Comparison of ENCODE assay signal across 10 mouse cellular contexts in genomic region chr8:34731096-34731999, GRCm38 (mm10).
DNase-seq lines count a peak whose midpoint lies in the region; ATAC-seq lines count a peak whose summit lies in the region.
"Had no signal": no experiment of that assay in that cellular context is flagged by ENCODE, and none has a peak within 500 bp of the region (broad histone marks: within the 10 kb centered on the region; RNA-seq: fewer than 3 reads in every experiment).

No protein-coding gene starts in this region.

- H3K4me3 ChIP-seq in kidney, embryonic 15.5 days (replicated peaks), result no peak overlapping the region
- no peak overlapping the region for H3K4me3 ChIP-seq in hindbrain, embryonic 15.5 days

- H3K9ac ChIP-seq in kidney, embryonic 15.5 days, result no peak overlapping the region
- H3K9ac ChIP-seq in hindbrain, embryonic 15.5 days, result no peak overlapping the region

- H3K4me2 ChIP-seq in kidney, embryonic 15.5 days, result peak overlapping the region; percentile 45
- H3K4me2 ChIP-seq in hindbrain, embryonic 15.5 days, result peak overlapping the region; percentile 41

- H3K27ac ChIP-seq in kidney, embryonic 15.5 days, result no peak overlapping the region
- H3K27ac ChIP-seq in hindbrain, embryonic 15.5 days (replicated peaks), result no peak overlapping the region

- WGBS in kidney, embryonic 15.5 days, result 22% methylated on average over 12 of the region's 12 CpGs
- 27% methylated on average over 12 of the region's 12 CpGs for WGBS in hindbrain, embryonic 15.5 days

- no peaks in the 10 kb centered on the region for H3K27me3 ChIP-seq in kidney, embryonic 15.5 days
- no peaks in the 10 kb centered on the region for H3K27me3 ChIP-seq in hindbrain, embryonic 15.5 days

- no peaks in the 10 kb centered on the region for H3K9me3 ChIP-seq in kidney, embryonic 15.5 days (replicated peaks)
- H3K9me3 ChIP-seq in hindbrain, embryonic 15.5 days, result no peaks in the 10 kb centered on the region

- no peak for ATAC-seq in kidney, embryonic 15.5 days (replicated peaks; ENCODE audit: low FRiP score)
- ATAC-seq in hindbrain, embryonic 15.5 days (ENCODE audit: low FRiP score, low read depth), result no peak
- ATAC-seq in neutrophil, adult 5-6 weeks (ENCODE audit: extremely low read depth, insufficient number of reproducible peaks, low FRiP score, poor library complexity, severe bottlenecking), result 0 out of 2 replicates have a peak, but pooled peaks have one; percentile 8

- peaks cover 13% of the 10 kb centered on the region; the same call in 1 of the 2 replicates for H3K4me1 ChIP-seq in kidney, embryonic 15.5 days
- H3K4me1 ChIP-seq in hindbrain, embryonic 15.5 days (replicated peaks), result 0 out of 2 replicates have a peak, but pooled peaks cover 7% of the 10 kb centered on the region

- no peak for DNase-seq in kidney, postnatal 10 days
- DNase-seq in cerebellum, postnatal 10 days, result peak; percentile 68 to 80
- DNase-seq in lung, postnatal 36 days, result no peak
- no peak for DNase-seq in left cerebral cortex, adult 11 months (ENCODE audit: low spot score)
- no peak for DNase-seq in urinary bladder, postnatal 10 days (ENCODE audit: low spot score)
- DNase-seq: lung, adult 18-20 months; thymus, postnatal 14 days had no signal

- H3K36me3 ChIP-seq in kidney, embryonic 15.5 days, result no peaks in the 10 kb centered on the region
- H3K36me3 ChIP-seq in hindbrain, embryonic 15.5 days, result no peaks in the 10 kb centered on the region

Comparison
In these comparisons a context has a peak if more than half of its experiments do, and no peak if none do; other contexts are left out.
1. DNase-seq: peak in cerebellum, postnatal 10 days (2 of 2); none in kidney, postnatal 10 days (single experiment), lung, postnatal 36 days (single experiment), left cerebral cortex, adult 11 months (single experiment) and urinary bladder, postnatal 10 days (single experiment).